Mouse (Mus musculus): ENCODE data around the gene Fgfr2.

DNA sequence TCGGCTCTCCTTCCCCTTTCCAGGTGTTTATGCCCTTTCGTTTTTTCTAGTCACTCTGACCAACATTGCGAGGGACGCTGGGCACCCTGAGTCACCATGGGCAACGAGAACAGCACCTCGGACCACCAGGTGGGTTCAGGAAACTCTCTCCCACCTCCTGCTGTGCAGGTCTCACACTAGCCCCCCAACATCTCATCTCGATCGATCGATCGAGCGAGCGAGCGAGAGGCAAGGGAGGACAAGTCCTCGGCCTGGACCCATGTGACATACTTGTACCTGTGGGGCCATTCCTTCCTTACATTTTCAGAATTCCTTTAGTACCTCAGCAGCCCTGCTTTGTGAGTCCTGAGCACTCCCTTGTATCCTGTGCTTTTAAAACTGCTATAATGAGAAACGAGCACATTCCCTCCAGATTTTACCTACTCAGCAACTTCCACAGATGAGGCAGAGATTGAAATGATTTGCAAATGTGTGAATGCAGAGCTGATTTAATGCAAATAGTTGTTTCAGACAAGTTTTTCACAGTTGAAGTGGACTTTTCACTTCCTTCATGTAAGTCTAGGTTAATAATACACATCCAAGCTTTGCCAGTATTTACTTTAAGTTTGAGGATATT lies 2545.7 kb downstream of the Fgfr2 start, which contains the start of gene Tacc2:
- no peak for TF ChIP-seq CTCF (IDR thresholded peaks at IDR 0.05; ENCODE audit: control insufficient read depth, insufficient read depth, insufficient read length)
- TF ChIP-seq MAX (IDR thresholded peaks at IDR 0.05): no peak
- TF ChIP-seq USF1 (IDR thresholded peaks at IDR 0.05; ENCODE audit: low read depth): no peak
